Mouse (Mus musculus): ENCODE measurements around the gene Nhej1.

GRCm38 (mm10) chr1:75052091-75052490, 72.9 kb downstream of the Nhej1 start:
- TF ChIP-seq CTCF (IDR thresholded peaks at IDR 0.05; ENCODE audit: control insufficient read depth, insufficient read depth, insufficient replicate concordance, low read depth, low read length) = no peak
- no peak for TF ChIP-seq POLR2A (IDR thresholded peaks at IDR 0.05; ENCODE audit: control insufficient read depth, low read depth, low read length)

All from testis, adult 2 months (tissue).